Mouse (Mus musculus): ENCODE measurements around the gene Foxj3. TPM values are rescaled to one million over a fixed set of nuclear protein-coding genes. Genes with fewer than 3 reads are reported as not detected.

The Foxj3 gene
- polyA plus RNA-seq, 1 experiment from 2014 or later = 25.7 TPM

DNA sequence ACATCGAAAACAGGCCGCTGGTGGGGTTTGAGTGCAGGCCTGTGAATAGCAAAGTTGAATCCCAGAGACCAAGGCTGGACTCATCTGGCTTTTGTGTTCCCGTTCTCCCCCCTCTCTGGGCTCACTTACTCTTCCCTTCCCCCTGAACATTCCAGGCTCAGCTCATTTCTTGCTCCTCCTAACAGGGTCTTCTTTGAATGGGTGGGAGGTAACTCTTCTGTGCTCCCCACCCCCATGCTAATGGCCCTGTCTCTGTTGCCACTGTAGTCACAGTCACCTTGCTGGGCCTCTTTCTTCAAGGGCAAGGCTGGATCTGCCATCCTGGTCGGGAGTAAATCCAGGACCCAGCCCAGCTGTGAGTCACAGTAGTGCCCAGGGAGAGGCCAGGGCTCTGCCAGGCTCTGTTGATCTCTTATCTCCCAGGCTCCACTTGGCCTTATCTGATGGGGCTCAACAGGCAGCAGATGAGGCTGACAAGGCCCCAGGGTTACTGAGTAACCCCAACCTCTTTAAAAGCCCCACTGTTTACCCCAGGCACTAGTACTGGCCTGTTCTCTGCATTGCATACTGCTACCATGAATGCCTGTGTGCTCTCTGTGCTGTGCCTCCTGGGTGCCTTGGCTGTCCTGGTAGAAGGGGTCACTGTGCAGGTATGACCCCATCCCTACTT lies 100.5 kb downstream of the Foxj3 start, which contains the start of gene Guca2a:
Gene Guca2a, plus strand, starts transcription at position 529 of the 670 bp plus-strand sequence.
- H3K36me3 ChIP-seq (ENCODE audit: control insufficient read depth, insufficient read depth, low read length) = no peaks in the 10 kb centered on the region
- no peaks in the 10 kb centered on the region for H3K9me3 ChIP-seq (ENCODE audit: control insufficient read depth, low read length)
- no peaks in the 10 kb centered on the region for H3K27me3 ChIP-seq (replicated peaks; ENCODE audit: control insufficient read depth, insufficient read depth, low read length)
- 0 out of 2 replicates have a peak, but pooled peaks cover 4% of the 10 kb centered on the region for H3K4me1 ChIP-seq (ENCODE audit: control insufficient read depth, insufficient read depth, low read depth, low read length)
- no peak within 1 kb of the TSS for H3K27ac ChIP-seq (ENCODE audit: low read depth, low read length)
- no peak for ATAC-seq
- no peak within 1 kb of the TSS for H3K4me3 ChIP-seq (ENCODE audit: low read length)
- H3K4me2 ChIP-seq (ENCODE audit: low read length) = no peak within 1 kb of the TSS
- WGBS = 76% methylated on average over 4 of the region's 4 CpGs
- H3K9ac ChIP-seq (ENCODE audit: low read depth, low read length) = no peak within 1 kb of the TSS

DNA sequence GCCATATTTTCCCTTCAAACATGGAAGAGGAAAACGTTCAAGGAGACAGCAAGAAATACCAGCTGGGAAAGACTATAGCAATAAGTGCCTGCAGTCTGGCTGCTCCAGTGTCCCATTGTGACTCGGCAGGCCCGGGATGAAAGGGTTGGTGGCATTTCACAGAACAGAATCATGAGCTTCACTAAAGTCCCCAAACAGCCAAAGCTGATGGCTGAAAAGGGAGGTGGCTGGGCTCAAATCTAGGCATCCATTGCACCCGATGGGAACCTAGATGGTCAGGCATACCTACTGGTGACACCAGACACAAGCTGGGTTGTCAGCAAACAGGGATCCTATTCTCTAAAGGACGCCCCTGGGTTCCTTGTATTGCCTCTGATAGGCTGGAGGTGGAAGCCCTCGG lies 101.1 kb downstream of the Foxj3 start:
- no peak overlapping the region for H3K4me3 ChIP-seq (ENCODE audit: low read length)
- H3K36me3 ChIP-seq (ENCODE audit: control insufficient read depth, insufficient read depth, low read length) = no peaks in the 10 kb centered on the region
- no peak overlapping the region for H3K9ac ChIP-seq (ENCODE audit: low read depth, low read length)
- ATAC-seq = no peak
- no peaks in the 10 kb centered on the region for H3K27me3 ChIP-seq (replicated peaks; ENCODE audit: control insufficient read depth, insufficient read depth, low read length)
- H3K9me3 ChIP-seq (ENCODE audit: control insufficient read depth, low read length) = peaks cover 4% of the 10 kb centered on the region
- 86% methylated on average over 6 of the region's 6 CpGs for WGBS
- H3K4me1 ChIP-seq (ENCODE audit: control insufficient read depth, insufficient read depth, low read depth, low read length) = 0 out of 2 replicates have a peak, but pooled peaks cover 3% of the 10 kb centered on the region
- H3K4me2 ChIP-seq (ENCODE audit: low read length) = no peak overlapping the region
- no peak overlapping the region for H3K27ac ChIP-seq (ENCODE audit: low read depth, low read length)

DNA sequence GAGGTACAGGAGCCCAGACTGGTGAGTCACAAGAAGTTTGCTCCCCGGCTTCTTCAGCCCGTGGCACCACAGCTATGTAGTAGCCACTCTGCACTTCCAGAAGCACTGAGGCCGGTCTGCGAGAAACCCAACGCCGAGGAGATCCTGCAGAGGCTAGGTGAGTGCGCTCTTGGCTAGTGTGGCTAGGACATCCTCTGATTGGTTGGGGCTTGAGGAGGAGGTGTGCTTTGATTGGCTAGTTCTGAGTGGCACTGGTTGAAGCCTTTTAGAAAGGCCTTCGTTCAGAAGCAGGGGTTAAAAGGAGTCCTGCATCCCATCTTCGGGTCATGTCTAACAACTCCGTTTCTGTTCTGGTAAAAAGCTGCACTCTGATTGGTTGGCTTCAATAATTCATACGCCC lies 101.9 kb downstream of the Foxj3 start:
- Histone ChIP-seq H3K9me3 (ENCODE audit: control insufficient read depth, low read length) (peaks cover 4% of the 10 kb centered on the region), H3K9ac (ENCODE audit: low read depth, low read length) (no peak overlapping the region), H3K36me3 (ENCODE audit: control insufficient read depth, insufficient read depth, low read length) (no peaks in the 10 kb centered on the region), H3K4me1 (ENCODE audit: control insufficient read depth, insufficient read depth, low read depth, low read length) (no peaks in the 10 kb centered on the region), H3K4me2 (ENCODE audit: low read length) (no peak overlapping the region), H3K4me3 (ENCODE audit: low read length) (no peak overlapping the region), H3K27ac (ENCODE audit: low read depth, low read length) (no peak overlapping the region), H3K27me3 (replicated peaks; ENCODE audit: control insufficient read depth, insufficient read depth, low read length) (no peaks in the 10 kb centered on the region)
- ATAC-seq = no peak
- WGBS = 60% methylated on average over 11 of the region's 11 CpGs

DNA sequence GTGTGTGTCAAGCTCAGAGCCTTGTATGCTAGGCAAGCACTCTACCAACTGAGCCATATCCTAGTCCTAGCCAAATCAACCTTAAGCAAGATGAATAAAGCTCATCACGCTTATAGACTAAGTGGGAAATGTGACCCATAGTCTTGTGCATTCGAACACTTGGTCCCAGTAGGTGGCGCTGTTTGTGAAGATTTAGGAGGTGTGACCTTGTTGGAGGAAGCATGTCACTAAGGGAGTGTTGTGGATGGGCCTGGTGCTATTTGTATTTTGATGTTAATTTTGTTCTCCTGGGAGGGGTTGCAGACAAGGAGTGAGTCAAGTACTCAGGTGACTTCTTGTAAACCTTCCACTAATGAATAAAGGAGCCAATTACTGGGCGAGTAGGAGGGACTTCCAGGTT lies 105.9 kb downstream of the Foxj3 start:
- Histone ChIP-seq H3K4me2 (ENCODE audit: low read length) (no peak overlapping the region), H3K36me3 (ENCODE audit: control insufficient read depth, insufficient read depth, low read length) (no peaks in the 10 kb centered on the region), H3K27me3 (replicated peaks; ENCODE audit: control insufficient read depth, insufficient read depth, low read length) (no peaks in the 10 kb centered on the region), H3K27ac (ENCODE audit: low read depth, low read length) (no peak overlapping the region), H3K9me3 (ENCODE audit: control insufficient read depth, low read length) (peaks cover 4% of the 10 kb centered on the region), H3K4me1 (ENCODE audit: control insufficient read depth, insufficient read depth, low read depth, low read length) (no peaks in the 10 kb centered on the region), H3K4me3 (ENCODE audit: low read length) (no peak overlapping the region), H3K9ac (ENCODE audit: low read depth, low read length) (no peak overlapping the region)
- 93% methylated on average over 4 of the region's 4 CpGs for WGBS
- ATAC-seq = no peak

GRCm38 (mm10) chr4:119657011-119657410 lies 120.2 kb downstream of the Foxj3 start:
- 75% methylated on average over 1 of the region's 1 CpGs for WGBS
- Histone ChIP-seq H3K9me3 (ENCODE audit: control insufficient read depth, low read length) (peaks cover 11% of the 10 kb centered on the region; the same call in 1 of the 2 replicates), H3K36me3 (ENCODE audit: control insufficient read depth, insufficient read depth, low read length) (peaks cover 2% of the 10 kb centered on the region; the same call in 1 of the 2 replicates), H3K4me2 (ENCODE audit: low read length) (no peak overlapping the region), H3K4me3 (ENCODE audit: low read length) (no peak overlapping the region), H3K27me3 (replicated peaks; ENCODE audit: control insufficient read depth, insufficient read depth, low read length) (no peaks in the 10 kb centered on the region), H3K27ac (ENCODE audit: low read depth, low read length) (no peak overlapping the region), H3K4me1 (ENCODE audit: control insufficient read depth, insufficient read depth, low read depth, low read length) (no peaks in the 10 kb centered on the region), H3K9ac (ENCODE audit: low read depth, low read length) (no peak overlapping the region)
- ATAC-seq = no peak

DNA sequence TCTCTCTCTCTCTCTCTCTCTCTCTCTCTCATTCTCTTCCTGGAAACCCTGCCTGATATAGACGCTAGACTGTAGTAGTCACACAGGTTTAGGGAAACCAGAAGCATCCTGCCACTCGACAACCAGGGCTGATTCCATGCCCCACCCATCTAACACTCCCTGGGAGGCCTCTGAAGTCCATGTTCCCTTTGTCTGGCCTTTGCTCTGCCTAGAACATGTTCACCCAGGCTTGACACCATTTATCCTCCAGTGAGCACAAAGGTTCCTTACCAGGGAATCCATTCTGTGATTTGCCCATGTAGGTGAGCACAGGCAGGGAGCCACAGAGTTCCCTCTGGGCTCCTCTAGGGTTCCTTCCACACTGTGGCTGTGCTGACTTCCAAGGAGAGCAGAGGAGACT lies 121.4 kb downstream of the Foxj3 start:
- Histone ChIP-seq H3K4me3 (ENCODE audit: low read length) (no peak overlapping the region), H3K27ac (ENCODE audit: low read depth, low read length) (no peak overlapping the region), H3K9ac (ENCODE audit: low read depth, low read length) (no peak overlapping the region), H3K36me3 (ENCODE audit: control insufficient read depth, insufficient read depth, low read length) (no peaks in the 10 kb centered on the region), H3K4me2 (ENCODE audit: low read length) (no peak overlapping the region), H3K9me3 (ENCODE audit: control insufficient read depth, low read length) (peaks cover 6% of the 10 kb centered on the region; the same call in 1 of the 2 replicates), H3K4me1 (ENCODE audit: control insufficient read depth, insufficient read depth, low read depth, low read length) (no peaks in the 10 kb centered on the region), H3K27me3 (replicated peaks; ENCODE audit: control insufficient read depth, insufficient read depth, low read length) (no peaks in the 10 kb centered on the region)
- 54% methylated on average over 2 of the region's 2 CpGs for WGBS
- ATAC-seq = no peak

- no peak for ATAC-seq
- Histone ChIP-seq H3K27ac (ENCODE audit: low read depth, low read length) (no peak within 1 kb of the TSS), H3K36me3 (ENCODE audit: control insufficient read depth, insufficient read depth, low read length) (no peaks in the 10 kb centered on the region), H3K9ac (ENCODE audit: low read depth, low read length) (no peak within 1 kb of the TSS), H3K27me3 (replicated peaks; ENCODE audit: control insufficient read depth, insufficient read depth, low read length) (no peaks in the 10 kb centered on the region), H3K4me1 (ENCODE audit: control insufficient read depth, insufficient read depth, low read depth, low read length) (no peaks in the 10 kb centered on the region), H3K9me3 (ENCODE audit: control insufficient read depth, low read length) (peaks cover 3% of the 10 kb centered on the region; the same call in 1 of the 2 replicates), H3K4me2 (ENCODE audit: low read length) (no peak within 1 kb of the TSS), H3K4me3 (ENCODE audit: low read length) (no peak within 1 kb of the TSS)
- 91% methylated on average over 4 of the region's 4 CpGs for WGBS
Measured at GRCm38 (mm10) chr4:119658731-119659130, 121.9 kb downstream of the Foxj3 start, which contains the start of gene Guca2b. Gene Guca2b (minus strand): TSS chr4:119658954.

DNA sequence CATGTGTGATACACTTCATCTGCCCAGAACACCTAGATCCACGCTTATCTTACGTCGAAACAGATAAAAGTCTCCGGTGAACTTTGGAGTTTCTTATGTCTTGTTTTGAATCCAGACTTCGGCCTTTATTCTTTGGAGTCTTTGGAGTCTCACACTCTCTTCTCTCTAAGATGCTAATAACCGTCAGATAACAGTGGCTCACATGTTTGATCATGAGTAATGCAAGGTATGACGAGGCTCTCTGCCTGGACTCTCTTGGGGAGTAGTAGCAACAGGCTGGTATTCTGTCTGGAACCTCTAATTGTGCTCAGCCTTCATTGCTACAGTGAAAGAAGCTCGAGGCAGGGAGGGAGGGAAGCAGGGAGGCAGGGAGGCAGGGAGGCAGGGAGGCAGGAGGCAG lies 123.2 kb downstream of the Foxj3 start:
- Histone ChIP-seq H3K27me3 (replicated peaks; ENCODE audit: control insufficient read depth, insufficient read depth, low read length) (no peaks in the 10 kb centered on the region), H3K4me2 (ENCODE audit: low read length) (no peak overlapping the region), H3K4me1 (ENCODE audit: control insufficient read depth, insufficient read depth, low read depth, low read length) (no peaks in the 10 kb centered on the region), H3K9me3 (ENCODE audit: control insufficient read depth, low read length) (no peaks in the 10 kb centered on the region), H3K4me3 (ENCODE audit: low read length) (no peak overlapping the region), H3K27ac (ENCODE audit: low read depth, low read length) (no peak overlapping the region), H3K9ac (ENCODE audit: low read depth, low read length) (no peak overlapping the region), H3K36me3 (ENCODE audit: control insufficient read depth, insufficient read depth, low read length) (no peaks in the 10 kb centered on the region)
- no peak for ATAC-seq
- WGBS = 81% methylated on average over 8 of the region's 8 CpGs

DNA sequence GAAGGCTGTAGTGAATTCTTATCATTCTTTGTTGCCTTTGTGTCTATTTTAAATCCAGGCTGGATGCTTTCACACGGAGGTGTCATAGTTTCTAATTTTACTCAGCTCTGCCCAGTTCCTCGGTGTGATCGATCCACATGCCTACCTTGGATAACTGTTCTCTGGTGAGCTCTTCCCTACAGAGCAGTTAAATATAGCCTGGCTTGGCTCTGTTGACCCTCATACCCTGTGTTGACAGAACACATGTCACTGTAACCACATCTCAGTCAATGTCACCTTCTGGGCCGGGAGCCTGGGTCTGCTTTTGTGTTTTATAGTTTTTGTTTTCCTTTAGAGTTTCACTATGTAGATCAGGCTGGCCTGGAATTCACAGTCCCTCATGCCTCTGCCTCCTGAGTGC lies 125.3 kb downstream of the Foxj3 start:
- H3K4me3 ChIP-seq (ENCODE audit: low read length) = no peak overlapping the region
- no peak overlapping the region for H3K4me2 ChIP-seq (ENCODE audit: low read length)
- H3K36me3 ChIP-seq (ENCODE audit: control insufficient read depth, insufficient read depth, low read length) = no peaks in the 10 kb centered on the region
- no peaks in the 10 kb centered on the region for H3K4me1 ChIP-seq (ENCODE audit: control insufficient read depth, insufficient read depth, low read depth, low read length)
- H3K27me3 ChIP-seq (replicated peaks; ENCODE audit: control insufficient read depth, insufficient read depth, low read length) = no peaks in the 10 kb centered on the region
- 73% methylated on average over 4 of the region's 4 CpGs for WGBS
- no peaks in the 10 kb centered on the region for H3K9me3 ChIP-seq (ENCODE audit: control insufficient read depth, low read length)
- no peak for ATAC-seq
- no peak overlapping the region for H3K9ac ChIP-seq (ENCODE audit: low read depth, low read length)
- H3K27ac ChIP-seq (ENCODE audit: low read depth, low read length) = no peak overlapping the region

Measured in hindbrain, embryonic 16.5 days (tissue).